Mouse (Mus musculus) lung, adult 2 months (tissue): ENCODE measurements at regions not wholly inside any gene's neighbourhood (a gene's known extent, or its start where the extent isn't known, plus 50 kb on each side); places are given as distances from the start of the nearest gene placed in this dataset.

Experiments
- DNase-seq: peaks from one replicate; pipeline ENCODE4 v3.0.0; 2022
- H3K4me1 ChIP-seq: fragments of 200-500 bp; 2 replicates; pipeline ENCODE4 v1.6.1; 2011; ENCODE audit warnings: low read length; ENCODE audit not compliant: control insufficient read depth, insufficient read depth
- H3K4me3 ChIP-seq: fragments of 200-500 bp; replicated peaks from 2 replicates; pipeline ENCODE3; 2011; ENCODE audit warnings: low read depth, mild to moderate bottlenecking, control low read depth, low read length; ENCODE audit errors: extremely low read depth
- CTCF ChIP-seq: fragments of 200-500 bp; IDR thresholded peaks from 2 replicates; pipeline ENCODE4 v1.5.1; 2011; ENCODE audit warnings: mild to moderate bottlenecking, low read length, control low read depth; ENCODE audit not compliant: insufficient read depth
- POLR2A ChIP-seq: fragments of 200-500 bp; IDR thresholded peaks from 2 replicates; pipeline ENCODE4 v1.6.1; 2011; ENCODE audit warnings: low read depth, mild to moderate bottlenecking, control low read depth, low read length, borderline replicate concordance; ENCODE audit errors: extremely low read depth
- WGBS: fragments of 180-500 bp; shearing (Covaris S2); methylation state at CpG from one replicate; pipeline ENCODE4 v1.1.7; 2018; 5-methylcytosine and 5-hydroxymethylcytosine counted together

- no peak overlapping the region for H3K4me3 ChIP-seq
- H3K4me1 ChIP-seq, result no peaks in the 10 kb centered on the region
- 49% methylated on average over 7 of the region's 7 CpGs for WGBS
- DNase-seq, result no peak
- no peak for TF ChIP-seq CTCF
- TF ChIP-seq POLR2A, result no peak
Measured at GRCm38 (mm10) chr1:168545072-168545780, 113.2 kb upstream of the Pbx1 start.

GRCm38 (mm10) chr1:168541231-168541630 is 109.2 kb upstream of the Pbx1 start:
- Histone ChIP-seq H3K4me3 (no peak overlapping the region), H3K4me1 (no peaks in the 10 kb centered on the region)
- no peak for TF ChIP-seq POLR2A
- TF ChIP-seq CTCF, result no peak
- no peak for DNase-seq
- WGBS, result 72% methylated on average over 2 of the region's 2 CpGs

- no peak for DNase-seq
Measured at GRCm38 (mm10) chr1:168518087-168518486, 86.0 kb upstream of the Pbx1 start.

GRCm38 (mm10) chr1:168506326-168506725 is 74.3 kb upstream of the Pbx1 start:
- Histone ChIP-seq H3K4me1 (no peaks in the 10 kb centered on the region; the same call in 1 of the 2 replicates), H3K4me3 (no peak overlapping the region)
- TF ChIP-seq POLR2A, result no peak
- DNase-seq, result no peak
- WGBS, result 29% methylated on average over 1 of the region's 1 CpGs

More at GRCm38 (mm10) chr1:168518087-168518486, 86.0 kb upstream of the Pbx1 start:
- WGBS, result 69% methylated on average over 6 of the region's 6 CpGs
- H3K4me3 ChIP-seq, result no peak overlapping the region
- no peaks in the 10 kb centered on the region for H3K4me1 ChIP-seq
- no peak for TF ChIP-seq POLR2A

GRCm38 (mm10) chr1:168504773-168505172 is 72.7 kb upstream of the Pbx1 start:
- DNase-seq, result no peak
- TF ChIP-seq POLR2A, result no peak
- TF ChIP-seq CTCF, result no peak
- Histone ChIP-seq H3K4me1 (no peaks in the 10 kb centered on the region; the same call in 1 of the 2 replicates), H3K4me3 (no peak overlapping the region)
- WGBS, result 78% methylated on average over 9 of the region's 9 CpGs

GRCm38 (mm10) chr1:168502266-168502665 is 70.2 kb upstream of the Pbx1 start:
- 48% methylated on average over 7 of the region's 7 CpGs for WGBS
- no peaks in the 10 kb centered on the region; the same call in 1 of the 2 replicates for H3K4me1 ChIP-seq
- no peak overlapping the region for H3K4me3 ChIP-seq
- no peak for TF ChIP-seq POLR2A
- DNase-seq, result peak; percentile 16

- WGBS, result 32% methylated on average over 4 of the region's 4 CpGs
- DNase-seq, result no peak
- TF ChIP-seq CTCF (no peak), POLR2A (no peak)
Measured at GRCm38 (mm10) chr1:168501375-168502169, 69.5 kb upstream of the Pbx1 start.

GRCm38 (mm10) chr1:168497801-168498200 is 65.7 kb upstream of the Pbx1 start:
- no peaks in the 10 kb centered on the region; the same call in 1 of the 2 replicates for H3K4me1 ChIP-seq
- TF ChIP-seq CTCF (no peak), POLR2A (no peak)
- no peak overlapping the region for H3K4me3 ChIP-seq
- 54% methylated on average over 4 of the region's 4 CpGs for WGBS
- DNase-seq, result no peak

More at GRCm38 (mm10) chr1:168501375-168502169, 69.5 kb upstream of the Pbx1 start:
- Histone ChIP-seq H3K4me3 (no peak overlapping the region), H3K4me1 (no peaks in the 10 kb centered on the region; the same call in 1 of the 2 replicates)

GRCm38 (mm10) chr1:168495687-168496527 is 63.8 kb upstream of the Pbx1 start:
- no peaks in the 10 kb centered on the region for H3K4me1 ChIP-seq
- H3K4me3 ChIP-seq, result no peak overlapping the region
- 68% methylated on average over 13 of the region's 13 CpGs for WGBS
- DNase-seq, result no peak
- TF ChIP-seq POLR2A (no peak), CTCF (no peak)
